Mouse (Mus musculus) kidney, adult 18-20 months (tissue): ENCODE data around the gene Adamts2.

Source experiments
- DNase-seq: peaks from one replicate; pipeline ENCODE4 v3.0.0; 2021

Gene Adamts2

DNA sequence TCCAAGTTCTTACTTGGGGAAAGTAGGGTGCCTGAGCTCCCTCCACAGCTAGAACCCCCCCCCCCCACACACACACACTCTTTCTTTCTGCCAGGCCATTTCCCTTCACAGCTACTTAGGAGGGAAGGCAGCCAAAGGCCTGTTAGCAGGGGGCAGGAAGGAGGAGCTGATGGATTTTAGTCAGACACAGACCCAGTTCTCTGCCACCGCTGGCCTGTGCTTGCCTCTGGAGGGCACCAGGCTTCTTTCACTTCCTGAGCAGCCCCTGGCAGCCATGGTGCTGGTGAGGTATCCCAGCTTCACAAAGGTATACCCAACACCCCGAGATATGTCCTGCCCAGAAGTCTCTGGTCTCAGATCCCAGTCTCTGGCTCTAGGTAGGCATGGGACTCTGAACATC lies 22.4 kb downstream of the Adamts2 start:
- DNase-seq: no peak

DNA sequence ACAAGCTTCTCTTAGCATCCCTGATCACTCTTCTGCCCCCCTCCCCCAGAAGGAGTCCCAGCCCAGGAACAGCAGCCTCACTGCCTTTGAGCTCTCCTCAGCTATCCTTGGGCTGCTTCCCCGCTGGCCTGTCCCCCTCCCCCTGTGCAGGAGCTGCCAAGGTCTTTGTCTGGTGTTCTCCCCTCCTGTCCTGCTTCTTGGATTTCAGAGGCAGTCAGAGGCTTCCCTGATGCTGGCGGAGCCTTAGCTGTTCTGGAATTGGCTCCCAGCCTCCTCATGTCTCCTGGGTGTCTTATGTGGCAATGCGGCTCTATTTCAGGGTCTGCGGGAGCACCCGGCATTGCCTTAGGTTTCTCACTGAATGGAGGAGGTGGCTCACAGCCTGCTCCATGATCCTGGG lies 22.8 kb downstream of the Adamts2 start:
- DNase-seq: no peak

DNA sequence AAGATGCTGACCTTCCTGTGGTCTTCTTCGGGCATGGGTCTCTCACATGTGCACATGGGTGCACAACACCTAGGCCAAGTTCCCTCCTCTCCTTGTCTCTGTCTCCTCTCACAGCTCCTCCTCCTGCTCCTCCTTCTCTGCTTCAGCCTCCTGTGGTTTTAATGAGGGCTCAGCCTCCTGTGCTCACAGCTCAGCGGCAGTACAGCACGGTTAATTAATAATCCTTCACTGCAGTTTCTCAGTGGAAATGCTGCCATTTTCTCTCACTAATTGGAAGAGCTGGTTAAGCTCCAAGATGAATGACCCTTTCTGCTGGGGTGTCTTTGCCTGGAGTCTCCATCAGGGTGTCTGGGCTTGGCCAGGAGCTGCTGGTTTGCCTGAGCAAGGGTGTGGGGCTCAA lies 27.0 kb downstream of the Adamts2 start:
- DNase-seq: no peak

DNA sequence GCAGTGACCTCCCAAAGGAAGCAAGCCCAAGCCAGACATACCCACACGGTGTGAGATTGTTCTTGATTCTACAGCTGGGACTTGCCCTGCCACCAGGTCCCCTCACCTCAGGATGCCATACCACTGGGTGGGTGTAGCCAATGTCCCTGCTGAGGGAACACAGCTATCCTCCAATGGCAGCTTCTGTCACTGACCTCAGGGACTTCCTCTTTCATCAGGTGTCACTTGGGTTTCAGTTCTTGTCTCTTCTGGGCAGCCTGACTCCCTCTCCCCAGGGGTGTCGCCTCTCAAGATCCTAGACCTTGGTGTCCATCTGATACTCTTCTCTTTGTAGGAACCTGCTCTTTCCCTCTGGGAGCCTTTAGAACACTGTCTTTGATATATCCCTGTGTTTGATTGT lies 28.6 kb downstream of the Adamts2 start:
- no peak for DNase-seq

DNA sequence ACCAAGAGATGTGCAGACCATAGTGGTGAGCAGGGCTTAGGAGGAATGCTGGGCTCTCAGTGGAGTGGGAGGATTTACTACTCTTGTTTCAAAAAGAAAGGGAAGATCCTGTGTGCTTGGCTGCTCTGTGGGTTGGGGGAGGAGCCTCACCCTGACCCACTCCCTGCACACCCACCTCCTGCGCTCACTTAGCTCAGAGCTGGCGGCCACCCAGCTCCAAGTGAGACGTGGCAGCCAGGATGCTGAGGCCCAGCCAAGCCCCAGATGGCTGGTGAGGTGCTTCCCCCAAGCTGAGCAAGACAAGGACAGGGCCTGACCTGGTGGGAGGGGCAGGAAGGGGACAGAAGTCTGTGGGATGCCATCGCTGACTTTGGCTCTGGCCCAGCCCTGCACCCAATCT lies 30.4 kb downstream of the Adamts2 start:
- DNase-seq: no peak

DNA sequence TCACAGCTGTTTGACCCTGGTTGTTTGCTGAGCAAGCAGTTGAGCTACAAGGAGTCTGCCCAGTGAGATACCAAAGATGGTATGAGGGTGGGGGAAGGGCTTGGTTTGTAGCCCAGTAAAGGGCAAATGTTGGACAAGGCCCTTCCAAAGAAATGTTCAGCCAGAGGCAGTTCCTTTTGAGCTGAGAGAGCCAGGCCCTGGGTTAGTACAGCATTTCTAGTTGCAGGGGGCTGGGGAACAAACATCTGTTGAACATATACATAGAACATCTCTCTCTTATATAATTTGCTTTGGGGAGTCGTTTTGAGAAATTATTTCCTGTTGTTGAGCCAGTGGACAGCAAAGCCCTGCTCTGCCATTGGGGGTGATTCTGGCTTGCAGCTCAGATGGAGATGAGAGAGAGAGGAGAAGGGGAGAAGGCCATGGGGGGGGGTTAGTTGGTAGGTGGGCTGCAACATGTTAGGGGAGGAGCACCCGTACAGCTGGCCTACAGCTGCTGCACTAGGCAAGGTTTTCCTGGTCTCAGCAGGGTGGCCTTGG lies 33.2 kb downstream of the Adamts2 start:
- DNase-seq: peak; percentile 18

DNA sequence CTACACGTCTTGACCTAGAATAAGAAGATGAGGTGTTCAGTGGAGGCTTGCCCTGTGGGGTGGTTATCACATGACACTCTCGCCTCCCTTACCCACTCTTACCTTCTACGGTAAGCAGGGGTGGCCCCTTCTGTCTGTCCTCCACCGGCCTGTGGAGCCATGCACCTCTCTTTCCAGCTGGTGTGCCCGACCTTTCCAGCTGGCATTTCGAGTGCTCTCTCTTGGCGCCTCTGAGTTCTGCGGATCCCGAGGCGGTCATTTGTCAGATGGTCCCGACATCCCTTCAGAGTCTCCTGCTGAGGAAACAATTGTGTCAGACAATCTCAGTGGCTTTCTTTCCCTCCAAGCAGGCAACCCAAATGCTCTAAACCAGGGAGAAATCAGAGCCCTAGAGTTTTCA lies 35.1 kb downstream of the Adamts2 start:
- no peak for DNase-seq

DNA sequence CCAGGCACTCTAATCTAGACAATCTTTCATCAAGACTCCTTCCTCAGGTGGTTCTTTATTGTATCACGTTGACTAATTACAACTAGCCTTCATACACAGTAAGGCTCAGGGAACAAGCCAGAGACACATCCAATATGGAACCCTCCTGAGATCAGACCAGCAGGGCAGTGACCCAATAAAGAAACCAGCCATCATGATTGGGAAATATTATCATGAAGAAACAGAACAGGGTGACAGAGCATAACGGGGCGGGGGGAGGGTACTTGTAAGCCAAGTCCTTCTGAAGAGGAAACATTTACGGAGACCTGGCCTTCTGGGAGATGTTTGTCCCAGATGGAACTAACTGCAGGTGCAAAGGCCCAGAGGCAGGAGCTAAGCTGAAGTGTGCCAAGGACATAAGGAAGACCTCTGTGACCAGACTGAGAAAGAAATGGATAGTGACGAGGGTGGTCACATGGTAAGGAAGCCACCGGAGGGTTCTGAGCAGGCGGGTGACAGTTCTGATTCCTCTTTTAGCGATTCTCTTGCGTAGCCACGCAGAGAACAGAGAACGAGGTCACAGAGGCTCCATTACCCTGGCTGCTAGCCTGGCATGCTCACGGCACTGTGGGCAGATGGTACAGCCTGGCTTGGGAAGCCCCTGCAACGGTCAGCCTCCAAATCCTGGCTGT lies 36.4 kb downstream of the Adamts2 start:
- DNase-seq: no peak

DNA sequence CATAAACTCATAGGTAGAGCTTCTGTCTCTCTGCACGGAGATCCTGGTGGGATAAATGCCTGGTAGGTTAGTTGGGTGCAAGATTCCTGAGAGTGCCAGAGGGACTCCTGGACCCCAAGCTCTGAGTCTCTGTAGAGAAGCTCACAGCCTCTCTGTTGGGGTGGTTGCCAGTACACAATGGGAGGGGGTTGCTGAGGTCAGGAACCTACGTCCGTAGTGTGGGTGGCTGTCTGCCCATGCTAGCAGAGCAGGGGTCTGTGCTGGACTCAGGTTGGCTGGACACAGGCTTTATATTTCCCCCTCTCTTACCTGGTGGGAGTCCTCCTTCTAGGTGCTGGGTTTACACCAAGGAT lies 37.0 kb downstream of the Adamts2 start:
- DNase-seq: no peak

DNA sequence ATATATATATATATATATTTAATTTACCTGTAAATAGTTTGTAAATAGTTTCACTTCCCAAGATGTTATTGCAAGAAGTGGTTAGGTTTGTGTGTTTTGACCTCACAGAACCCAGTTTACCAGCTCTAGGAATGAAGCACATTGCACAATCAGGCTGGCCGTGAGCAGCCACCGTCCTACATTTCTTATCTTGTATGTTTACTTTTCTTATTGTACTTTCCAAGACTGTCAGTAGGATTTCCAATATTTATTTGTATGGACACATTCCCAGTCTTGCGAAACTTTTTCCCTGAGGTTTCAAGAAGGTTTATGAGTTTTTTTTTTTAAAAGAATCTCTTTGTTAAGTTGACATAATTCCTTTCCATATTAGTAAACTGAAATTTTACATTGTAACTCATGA lies 40.7 kb downstream of the Adamts2 start:
- DNase-seq: no peak

DNA sequence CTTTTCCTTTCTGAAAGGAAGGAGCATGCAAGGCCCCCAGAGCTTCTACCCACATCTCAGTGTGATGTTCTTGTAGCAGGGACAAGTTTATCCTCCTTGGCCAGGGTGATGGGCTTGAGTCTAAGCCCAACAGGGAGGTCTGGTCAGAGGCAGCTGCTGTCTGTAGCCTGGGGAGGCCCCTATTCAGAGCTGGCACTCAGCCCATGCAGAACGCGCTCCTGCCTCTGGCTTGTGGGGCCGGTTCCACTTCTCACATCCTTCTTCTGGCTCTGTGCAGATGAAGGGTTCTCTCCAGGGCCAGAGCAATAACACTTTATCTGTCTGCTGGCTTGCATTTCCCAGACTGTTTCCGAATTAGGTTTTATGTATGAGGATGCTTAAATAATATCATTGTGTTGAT lies 44.3 kb downstream of the Adamts2 start:
- no peak for DNase-seq

DNA sequence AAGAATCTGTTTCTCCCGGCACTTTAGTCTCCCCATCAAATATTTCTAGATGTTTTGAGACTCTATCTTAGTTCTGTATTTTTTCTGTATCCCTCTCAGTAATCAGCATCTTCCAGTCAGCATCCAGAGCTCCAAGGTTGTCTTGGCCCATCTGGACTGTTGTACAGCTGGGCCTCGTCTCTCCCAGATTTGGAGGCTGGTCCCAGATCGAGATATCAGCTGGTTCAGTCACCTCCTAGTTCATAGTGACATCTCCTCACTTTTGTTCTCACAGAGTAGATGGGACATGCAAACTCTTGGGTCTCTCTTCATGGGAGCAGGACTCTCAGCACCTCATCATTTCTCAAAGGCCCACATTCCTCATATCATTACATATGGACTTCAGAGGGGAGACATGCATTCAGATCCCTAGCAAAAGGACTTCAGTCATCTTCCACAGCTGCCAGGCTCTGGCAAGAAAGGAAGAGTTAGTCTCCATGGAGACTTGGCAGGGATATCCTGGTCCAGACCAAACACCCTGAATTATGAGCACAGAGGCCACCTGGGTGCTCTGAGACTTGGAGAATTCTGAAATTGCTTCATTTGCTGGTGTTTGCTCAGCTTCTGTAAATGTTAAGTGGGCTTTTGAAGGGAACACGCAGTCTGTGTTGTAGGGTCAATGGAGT lies 46.4 kb downstream of the Adamts2 start:
- no peak for DNase-seq

DNA sequence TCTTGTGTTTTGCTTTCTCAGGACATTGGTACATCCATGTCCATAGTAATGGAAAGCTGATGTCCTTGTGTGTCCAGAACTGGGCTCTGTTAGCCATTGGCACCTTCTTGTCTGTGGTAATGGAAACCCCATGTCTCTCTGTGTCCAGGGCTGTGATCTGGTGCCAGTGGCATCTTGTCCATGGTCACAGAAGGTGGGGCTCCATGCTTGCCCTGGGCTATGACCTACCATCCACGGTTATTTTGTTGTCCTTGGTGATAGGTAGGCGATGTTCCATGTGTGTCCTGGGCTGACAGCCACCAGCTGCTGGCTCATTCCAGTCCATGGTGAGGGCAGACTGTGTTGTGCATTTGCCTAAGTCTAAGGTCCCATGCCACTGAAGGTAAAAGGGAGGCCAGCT lies 48.2 kb downstream of the Adamts2 start:
- no peak for DNase-seq

DNA sequence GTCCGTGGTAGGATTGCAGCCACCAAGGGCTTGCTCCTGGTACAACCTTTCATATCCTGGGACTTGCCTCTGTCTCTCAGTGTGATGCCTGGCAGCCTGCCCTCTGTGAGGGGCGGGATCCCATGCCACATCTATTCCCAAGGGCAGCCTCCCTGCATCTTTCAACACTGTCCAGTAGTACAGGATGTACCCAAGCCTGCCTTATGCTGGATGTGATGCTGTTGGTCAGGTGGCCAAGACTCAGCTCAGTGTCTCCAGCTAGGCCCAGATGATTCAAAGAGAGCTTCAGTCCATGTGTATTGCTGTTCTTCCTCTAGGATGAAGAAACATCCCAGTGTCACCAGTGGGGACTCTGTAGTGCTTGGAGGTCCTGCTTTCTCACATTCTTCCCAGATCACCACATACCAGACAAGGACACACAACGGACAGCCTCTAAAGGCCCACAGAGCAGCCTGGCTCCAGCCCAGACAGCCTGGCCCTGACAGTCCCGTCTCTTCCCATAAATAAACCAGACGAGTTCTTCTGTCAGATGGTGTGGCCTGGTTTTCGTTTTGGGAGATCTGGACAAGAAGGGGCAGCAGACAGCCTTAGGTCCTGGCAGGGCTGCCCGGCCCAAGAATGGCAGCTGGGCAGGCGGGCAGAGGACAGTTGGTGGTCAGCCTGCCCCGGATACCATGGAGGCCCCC lies 52.0 kb downstream of the Adamts2 start:
- DNase-seq: no peak

DNA sequence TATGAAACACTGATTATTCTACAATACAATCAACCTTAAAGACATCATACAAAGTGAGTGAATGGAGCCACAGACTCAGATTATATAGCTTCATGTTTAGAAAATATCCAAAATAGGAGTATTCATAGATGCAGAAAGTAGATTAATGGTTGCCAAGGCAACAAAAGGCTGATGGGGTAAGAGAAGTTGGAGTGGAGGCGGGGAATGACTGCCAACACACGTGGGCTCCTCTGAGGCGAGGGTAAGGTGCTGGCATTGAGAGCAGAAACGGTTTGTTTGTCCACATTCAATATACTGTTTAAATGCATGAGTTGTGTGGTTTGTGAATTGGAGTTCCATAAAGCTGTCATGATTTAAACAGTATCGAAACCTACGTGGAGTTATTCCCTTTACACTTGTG lies 56.9 kb downstream of the Adamts2 start:
- no peak for DNase-seq

DNA sequence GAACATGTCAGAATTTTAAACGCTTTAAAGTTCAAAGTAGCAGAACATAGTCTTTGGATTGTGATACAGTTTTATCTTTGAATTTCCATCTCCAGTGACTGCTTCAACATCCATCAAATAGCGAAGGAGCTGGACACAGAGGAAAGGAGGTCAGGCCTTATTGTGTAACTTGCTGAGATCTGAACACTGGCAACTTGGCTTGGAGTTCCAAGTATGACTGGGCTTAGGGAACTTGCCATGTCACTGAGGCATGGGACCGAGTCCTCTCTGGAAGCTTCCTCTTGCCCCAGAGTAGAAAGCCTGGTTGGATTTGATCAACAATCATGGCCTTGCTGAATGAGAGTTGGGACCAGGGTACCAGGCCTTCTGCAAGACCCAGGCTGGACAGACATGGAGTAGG lies 60.3 kb downstream of the Adamts2 start:
- DNase-seq: no peak

DNA sequence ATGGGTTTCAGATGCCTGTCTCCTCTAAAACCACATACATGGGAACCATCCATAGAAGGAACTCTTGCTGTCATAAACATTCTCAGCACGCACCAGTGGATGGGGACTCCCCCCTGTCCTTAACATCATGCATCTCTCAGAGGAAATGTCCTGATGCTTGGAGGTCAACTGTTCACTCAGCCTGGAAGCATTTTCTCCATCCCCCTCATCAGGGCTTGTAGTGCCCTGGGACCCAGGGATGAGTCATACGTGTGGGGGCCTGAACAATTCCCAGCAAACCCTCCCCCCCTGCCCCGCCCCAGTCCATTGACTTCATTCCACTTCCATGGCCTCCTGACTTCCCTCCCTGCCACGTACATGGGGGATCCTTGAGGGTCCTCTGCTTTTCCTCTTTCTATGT lies 62.9 kb downstream of the Adamts2 start:
- no peak for DNase-seq

DNA sequence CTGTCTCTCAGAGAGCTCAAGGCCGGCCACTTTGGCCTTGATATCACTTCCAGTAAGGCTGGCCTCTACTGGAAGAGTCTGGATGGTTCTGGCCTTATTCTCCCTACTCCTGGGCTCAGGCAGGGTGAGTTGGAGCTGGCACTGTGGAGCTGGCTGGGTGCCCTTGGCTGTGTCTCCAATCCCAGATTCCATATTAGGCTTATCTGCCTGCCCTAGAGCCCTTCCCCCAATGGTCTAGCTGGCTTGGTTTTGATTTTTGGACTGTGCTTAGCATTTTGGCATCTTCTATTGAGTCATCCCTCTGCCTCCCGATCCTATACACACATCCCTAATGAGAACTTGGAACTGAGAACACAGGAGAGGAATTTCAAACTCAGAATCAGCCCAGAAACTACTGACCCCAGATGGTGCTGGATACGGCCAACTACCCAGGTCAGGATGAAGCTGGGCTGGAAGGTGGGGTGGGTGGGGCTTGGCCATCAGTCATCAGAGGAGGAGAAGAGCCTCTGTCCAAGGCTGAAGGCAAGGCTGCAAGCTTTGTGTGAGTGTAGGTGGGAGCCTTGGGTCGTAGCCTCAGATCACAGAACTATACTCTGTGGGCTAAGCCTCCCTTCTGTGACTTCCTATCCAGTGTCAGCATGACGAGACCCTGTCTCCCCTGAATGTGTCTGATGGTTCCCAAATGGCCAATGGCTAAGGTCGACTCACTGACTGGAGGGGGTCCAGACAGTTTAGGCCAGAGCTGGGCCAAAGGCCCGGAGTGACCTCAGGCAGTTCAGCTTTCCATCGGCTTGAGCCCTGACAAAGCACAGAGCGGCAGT lies 67.9 kb downstream of the Adamts2 start:
- peak; percentile 22 for DNase-seq

DNA sequence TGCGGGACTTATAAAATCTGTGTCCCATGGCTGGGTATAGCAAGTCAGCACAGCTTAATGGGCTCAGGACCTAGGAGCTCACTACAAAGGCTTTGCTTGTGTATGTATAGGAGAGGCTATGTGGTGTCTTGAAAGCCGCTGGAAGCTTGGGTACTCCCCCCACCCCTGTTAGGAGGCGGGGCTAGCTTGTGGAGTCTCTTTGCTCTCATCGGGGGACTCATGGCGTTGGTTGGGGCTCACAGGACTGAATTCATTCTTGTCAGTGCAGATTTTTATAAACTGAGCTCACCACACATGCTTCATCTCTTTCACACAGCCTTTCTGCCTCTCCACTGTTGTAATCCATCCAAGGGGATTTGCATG lies 68.5 kb downstream of the Adamts2 start:
- no peak for DNase-seq

DNA sequence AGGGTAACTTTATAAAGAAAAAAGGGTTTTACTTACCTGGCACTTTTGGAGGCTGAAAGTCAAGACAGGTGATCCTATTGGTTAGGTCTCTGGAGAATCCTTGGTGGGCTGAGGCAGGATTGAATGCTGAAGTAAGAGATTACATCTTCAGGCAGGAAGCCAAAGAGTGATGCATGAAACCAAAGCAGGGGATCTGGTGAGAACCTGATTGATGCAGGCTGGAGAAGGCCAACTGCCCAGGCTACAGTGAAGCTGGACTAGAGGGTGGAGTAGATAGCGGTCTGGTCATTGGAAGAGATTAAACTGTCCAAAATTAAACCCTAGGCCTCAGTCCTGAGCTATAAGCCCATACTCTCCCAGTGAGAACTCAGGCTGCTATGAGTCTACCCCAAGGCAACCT lies 69.0 kb downstream of the Adamts2 start:
- no peak for DNase-seq

DNA sequence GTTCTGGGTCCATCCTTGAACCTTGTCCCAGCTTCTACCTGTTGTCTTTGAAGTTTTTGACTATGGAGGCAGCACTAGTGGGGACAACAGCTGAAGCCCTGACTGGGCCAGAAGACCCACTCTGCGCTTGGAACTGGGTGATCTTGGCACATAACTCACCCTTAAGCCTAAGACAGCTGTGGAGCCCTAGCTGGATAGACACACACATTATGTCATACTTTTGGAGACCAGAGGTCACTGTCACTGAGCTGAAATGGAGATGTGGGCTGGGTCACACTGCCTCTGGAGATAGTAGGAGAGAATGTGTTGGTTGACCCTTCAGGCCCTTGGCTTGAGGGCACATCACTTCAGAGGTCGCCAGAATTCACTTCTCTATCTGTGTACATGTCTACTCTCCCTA lies 69.5 kb downstream of the Adamts2 start:
- DNase-seq: no peak

DNA sequence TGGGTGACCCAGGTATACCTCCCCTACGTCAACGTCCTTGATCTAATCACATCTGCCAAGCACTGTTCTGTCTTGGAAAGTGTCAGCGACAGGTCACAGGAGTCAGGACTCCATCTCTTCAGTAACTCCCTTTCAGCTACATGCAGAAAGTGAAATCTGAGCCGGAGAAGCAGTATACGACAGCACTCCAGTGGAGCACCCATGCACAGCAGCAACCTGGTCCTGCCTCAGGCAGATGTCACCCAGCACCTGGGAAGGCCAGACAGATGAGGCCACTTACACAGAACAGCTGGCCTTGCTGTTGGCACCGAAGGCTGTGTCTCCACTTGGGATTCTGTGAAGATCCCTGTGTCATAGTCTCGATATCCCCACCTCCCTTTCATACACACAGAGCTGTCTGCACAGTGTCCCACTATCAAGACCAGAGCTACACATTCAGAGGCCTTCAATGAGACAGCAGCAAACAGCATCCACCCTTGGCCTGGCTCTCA lies 70.0 kb downstream of the Adamts2 start:
- DNase-seq: no peak

DNA sequence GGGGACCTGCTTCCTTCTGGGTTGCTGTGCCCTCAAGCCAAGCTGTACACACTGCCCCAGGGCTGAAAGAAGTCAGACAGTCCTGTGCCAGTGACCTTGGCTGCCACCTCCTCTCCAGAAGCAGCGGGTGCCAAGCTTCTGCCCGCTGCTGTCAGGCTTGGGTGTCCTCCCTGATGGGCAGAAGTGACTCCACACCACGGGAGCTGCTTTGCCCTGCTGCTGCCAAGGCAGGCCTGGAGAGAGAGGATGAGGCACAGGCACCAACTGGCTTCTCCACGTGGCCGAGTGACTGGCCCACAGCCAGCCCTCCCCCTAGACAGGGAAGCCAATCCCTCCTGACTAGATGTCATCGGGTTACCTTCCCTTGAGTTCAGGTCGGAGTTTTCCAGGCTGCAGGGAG lies 71.0 kb downstream of the Adamts2 start:
- DNase-seq: no peak
